Mouse (Mus musculus): ENCODE measurements around the gene Scgb2b19.
"Not testable (repeated sequence)": the region's sequence is repeated elsewhere in the genome, so short reads cannot be mapped to it uniquely, and the experiment has no call there.

Scgb2b19 gene

DNA sequence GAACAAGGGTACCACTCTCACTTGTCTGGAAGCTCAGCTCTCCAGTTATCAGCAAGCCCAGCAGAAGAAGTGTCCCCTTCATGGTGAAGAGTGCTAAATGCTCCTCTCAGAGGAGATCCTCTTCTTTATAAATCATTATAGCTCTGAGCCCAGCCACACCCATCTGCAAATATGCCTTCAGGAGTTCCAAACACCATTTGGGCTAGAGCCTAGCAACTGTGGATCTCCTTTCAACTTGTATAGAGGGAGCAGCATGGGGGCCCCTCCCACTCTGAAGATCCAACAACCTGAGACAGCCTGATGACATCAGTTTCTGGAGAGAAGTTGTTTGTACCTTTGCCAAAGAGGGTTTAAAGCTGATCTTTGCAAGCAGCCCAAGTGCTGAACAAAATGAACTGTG lies at the start of gene Scgb2b19:
Gene Scgb2b19, minus strand, starts transcription at position 101 of the 400 bp plus-strand sequence.
- not testable (repeated sequence) for DNase-seq (ENCODE audit: low spot score in 2 of 2)

DNA sequence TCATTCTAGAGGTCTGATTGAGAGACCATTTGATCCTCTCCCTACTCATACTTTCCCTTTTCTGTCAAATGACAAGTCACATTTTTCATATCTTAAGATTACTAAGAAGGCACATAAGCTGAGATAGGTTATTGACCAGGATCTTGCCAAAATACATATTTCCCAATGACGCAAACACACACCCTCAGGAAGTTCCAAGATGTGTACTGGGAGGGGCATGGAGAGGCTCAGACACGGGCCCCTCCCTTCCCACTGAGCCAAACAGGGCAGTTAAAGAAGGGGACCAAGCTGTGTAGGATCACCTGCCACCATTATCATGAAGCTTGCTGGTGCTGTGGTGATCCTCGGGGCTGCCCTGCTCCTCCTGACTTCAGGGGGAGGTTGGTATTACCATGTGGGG lies 6.9 kb upstream of the Scgb2b19 start, which contains the start of gene Scgb1b19:
Gene Scgb1b19, plus strand, starts transcription at position 301 of the 400 bp plus-strand sequence.
- DNase-seq (ENCODE audit: low spot score in 2 of 2) = not testable (repeated sequence)

All from spleen, postnatal 4 days (tissue).